Mouse (Mus musculus) cerebellum, adult 2 months (tissue): ENCODE measurements at regions not wholly inside any gene's neighbourhood (a gene's known extent, or its start where the extent isn't known, plus 50 kb on each side); places are given as distances from the start of the nearest gene placed in this dataset.

Source experiments
- CTCF ChIP-seq: fragments of 200-500 bp; IDR thresholded peaks from 2 replicates; pipeline ENCODE4 v1.5.1; 2011; ENCODE audit warnings: low read depth, mild to moderate bottlenecking, control low read depth, low read length, moderate library complexity, borderline replicate concordance; ENCODE audit not compliant: insufficient read depth
- POLR2A ChIP-seq: fragments of 200-500 bp; IDR thresholded peaks from 2 replicates; pipeline ENCODE4 v1.6.1; 2011; ENCODE audit warnings: low read length, control low read depth, borderline replicate concordance; ENCODE audit not compliant: insufficient read depth

- TF ChIP-seq POLR2A (no peak), CTCF (no peak)
These were observed 203.8 kb upstream of the Trpc7 start for GRCm38 (mm10) chr13:57099601-57100000.
